Mouse (Mus musculus) ovary, postnatal 10 days (tissue): ENCODE measurements around the gene Parp1.
"Not testable (repeated sequence)": the region's sequence is repeated elsewhere in the genome, so short reads cannot be mapped to it uniquely, and the experiment has no call there.

Source experiments
- DNase-seq: peaks from one replicate; pipeline ENCODE4 v3.0.0; 2022; ENCODE audit warnings: low spot score

Gene Parp1

GRCm38 (mm10) chr1:180561187-180561586, 7.5 kb upstream of the Parp1 start:
- DNase-seq: no peak

DNA sequence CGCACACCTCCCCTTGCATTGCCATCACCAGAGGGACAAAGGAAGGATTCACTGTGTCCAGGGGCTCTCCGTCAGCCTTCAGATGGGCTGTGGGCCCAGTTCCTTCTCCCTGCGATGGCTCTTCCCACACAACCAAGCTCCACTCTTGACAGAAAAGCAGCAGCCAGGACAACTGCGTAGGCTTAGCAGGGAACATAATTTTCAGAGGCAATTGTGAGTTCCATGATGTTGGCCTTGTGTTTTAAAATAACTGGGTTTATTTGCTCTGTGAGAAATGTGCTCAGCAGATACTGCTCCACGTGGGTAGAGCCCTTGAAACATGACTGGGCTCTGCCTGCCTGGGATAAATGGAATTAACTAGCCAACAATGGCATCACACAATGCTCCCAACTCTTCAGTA, 3.8 kb upstream of the Parp1 start:
- no peak for DNase-seq

- no peak for DNase-seq
Observed at GRCm38 (mm10) chr1:180567761-180568160, 963 bp upstream of the Parp1 start.

DNA sequence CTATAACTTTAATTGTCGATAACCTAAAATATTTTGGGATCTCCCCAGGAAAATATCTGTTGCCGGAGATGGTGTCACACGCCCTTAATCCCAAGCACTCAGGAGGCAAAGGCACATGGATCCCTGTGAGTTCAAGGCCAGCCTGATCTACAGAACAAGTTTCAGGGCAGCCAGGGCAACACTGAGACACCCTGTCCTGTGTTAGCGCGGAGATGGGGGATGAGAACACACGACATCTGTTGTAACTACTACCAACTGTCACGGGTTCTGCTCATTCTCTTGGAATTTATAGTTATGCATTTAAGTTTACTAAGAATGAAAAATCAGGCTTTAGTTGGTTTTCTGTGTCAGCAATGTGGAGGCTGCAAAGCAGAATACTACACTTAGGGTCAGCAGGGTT, 476 bp upstream of the Parp1 start:
- no peak for DNase-seq

- no peak for DNase-seq
Observed at GRCm38 (mm10) chr1:180569453-180569852, 729 bp downstream of the Parp1 start.

DNA sequence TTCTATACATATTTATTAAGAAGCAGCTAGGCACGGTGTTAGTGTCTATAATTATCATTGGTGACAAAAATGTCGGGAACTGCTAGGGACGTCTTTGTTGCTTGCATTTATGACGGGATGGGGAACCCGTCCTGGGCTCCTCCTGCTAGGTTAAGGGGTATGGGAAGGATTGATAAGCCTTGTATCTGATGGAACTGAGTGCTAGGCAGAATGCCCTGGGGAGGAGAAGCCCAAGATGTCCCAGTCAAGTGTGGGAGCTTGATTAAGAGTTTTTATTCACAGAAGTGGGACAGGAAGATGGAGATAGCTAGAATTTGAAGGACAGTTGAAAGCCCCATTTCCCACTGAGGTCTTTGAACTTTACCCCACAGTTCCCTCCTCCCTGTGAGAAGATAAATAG, 1.5 kb downstream of the Parp1 start:
- DNase-seq: no peak

DNA sequence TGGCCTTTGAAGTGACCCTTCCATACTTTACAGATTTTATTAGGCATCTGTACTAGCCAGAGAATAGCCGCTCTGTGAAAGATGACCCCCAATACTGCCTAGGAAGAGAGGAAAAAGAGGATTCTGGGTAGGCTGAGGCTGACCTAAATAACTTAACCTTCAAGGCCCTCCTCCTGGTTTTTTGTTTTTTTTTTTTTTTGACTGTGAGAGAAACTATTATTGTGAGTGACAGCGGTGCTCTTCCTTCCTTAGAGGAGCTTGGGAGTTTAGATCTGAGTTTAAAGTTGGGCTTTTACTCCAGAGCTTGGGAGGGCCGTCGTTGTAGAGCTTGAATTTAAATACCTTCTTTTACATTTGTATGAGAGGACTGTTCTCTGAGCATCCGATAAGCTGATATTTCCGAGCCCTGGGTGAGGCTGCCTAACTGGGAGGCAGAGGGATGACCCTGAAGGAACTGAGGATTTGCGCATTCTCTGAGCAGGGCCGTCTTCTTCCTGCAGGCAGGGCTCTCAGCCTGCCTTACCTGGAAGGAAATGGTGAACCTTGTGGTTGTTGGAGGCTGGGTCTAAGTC, 2.4 kb downstream of the Parp1 start:
- DNase-seq: no peak

- not testable (repeated sequence) for DNase-seq
Observed at GRCm38 (mm10) chr1:180571721-180572120, 3.0 kb downstream of the Parp1 start.

DNA sequence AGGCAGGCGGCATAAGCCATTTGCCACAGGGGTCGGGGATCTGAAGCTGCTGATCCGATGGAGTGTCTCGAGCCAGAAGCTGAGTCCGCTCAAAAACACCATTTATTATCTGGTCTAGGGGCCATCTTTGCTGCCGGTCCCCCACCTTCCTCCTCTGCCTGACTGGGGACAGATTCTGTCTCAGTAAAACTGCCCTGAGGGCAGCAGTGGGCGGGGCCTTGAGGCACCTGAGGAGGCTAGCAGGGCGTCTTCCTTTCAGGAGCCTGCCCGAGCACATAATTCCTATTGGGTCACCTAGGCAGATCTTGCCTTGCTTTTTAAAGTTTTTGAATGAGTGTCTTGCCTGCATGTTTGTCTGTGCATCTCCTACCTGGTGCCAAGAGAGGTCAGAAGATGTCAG, 3.4 kb downstream of the Parp1 start:
- DNase-seq: no peak

DNA sequence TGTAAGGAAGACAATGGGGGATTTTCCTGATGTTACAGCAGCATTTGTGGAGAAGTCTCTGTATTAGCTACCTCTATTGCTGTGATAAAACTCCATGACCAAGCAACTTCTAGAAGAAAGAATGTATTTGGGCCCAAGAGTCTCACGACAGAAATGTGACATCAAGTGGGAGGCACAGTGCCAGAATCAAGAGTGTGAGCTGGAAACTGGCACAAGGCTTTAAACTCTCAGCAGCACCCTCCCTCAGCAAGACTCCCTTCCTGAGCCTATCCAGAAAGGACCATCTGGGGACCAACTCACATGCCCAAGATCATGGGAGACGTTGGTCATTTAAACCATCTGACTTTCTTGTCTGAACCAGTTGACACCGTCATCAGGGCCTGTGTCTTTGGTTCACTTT, 7.8 kb downstream of the Parp1 start:
- DNase-seq: no peak

GRCm38 (mm10) chr1:180577837-180578236, 9.1 kb downstream of the Parp1 start:
- no peak for DNase-seq

GRCm38 (mm10) chr1:180587792-180588442, 19.2 kb downstream of the Parp1 start:
- no peak for DNase-seq

DNA sequence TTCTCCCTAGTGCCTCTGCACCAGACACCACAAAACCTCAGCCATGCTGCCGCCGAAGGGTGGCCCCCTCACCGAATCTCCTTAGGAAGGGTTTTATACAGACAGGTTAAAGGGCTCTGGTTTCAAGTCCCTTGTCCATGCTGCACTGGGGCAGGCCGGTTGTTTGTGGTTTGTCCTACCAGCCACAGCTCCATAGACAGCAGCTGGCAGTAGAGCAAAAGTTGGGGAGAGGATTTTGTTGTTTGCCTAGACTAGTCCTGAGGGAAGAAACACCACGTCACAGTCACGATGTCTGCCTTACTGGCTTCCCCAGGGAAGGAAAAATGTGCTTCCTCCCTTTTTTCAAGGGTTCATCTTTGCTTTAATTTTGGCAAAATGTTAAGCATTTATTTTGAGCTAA, 31.9 kb downstream of the Parp1 start:
- DNase-seq: no peak

GRCm38 (mm10) chr1:180601806-180602205, 33.1 kb downstream of the Parp1 start:
- no peak for DNase-seq

GRCm38 (mm10) chr1:180604579-180604978, 35.9 kb downstream of the Parp1 start:
- no peak for DNase-seq

DNA sequence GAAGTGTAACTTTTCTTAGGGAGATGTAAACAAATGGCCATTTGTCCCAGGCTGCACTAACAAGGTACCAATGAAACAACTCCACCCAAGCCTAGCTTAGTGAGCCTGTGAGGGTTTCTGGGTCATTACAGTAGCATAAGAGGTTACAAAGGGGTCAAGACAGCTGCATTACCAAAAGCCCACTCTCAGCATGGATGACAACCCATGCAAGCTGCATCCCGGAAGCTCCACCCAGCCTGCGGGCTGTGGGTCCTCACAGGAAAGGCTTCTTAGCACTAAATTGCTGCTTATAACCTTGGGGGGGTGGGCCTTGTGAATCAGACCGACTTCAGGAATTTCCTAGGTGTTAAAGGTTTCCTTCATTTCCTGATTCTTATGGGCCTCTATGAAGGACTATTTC, 37.4 kb downstream of the Parp1 start:
- DNase-seq: no peak

GRCm38 (mm10) chr1:180606796-180607577, 38.3 kb downstream of the Parp1 start:
- DNase-seq: no peak

DNA sequence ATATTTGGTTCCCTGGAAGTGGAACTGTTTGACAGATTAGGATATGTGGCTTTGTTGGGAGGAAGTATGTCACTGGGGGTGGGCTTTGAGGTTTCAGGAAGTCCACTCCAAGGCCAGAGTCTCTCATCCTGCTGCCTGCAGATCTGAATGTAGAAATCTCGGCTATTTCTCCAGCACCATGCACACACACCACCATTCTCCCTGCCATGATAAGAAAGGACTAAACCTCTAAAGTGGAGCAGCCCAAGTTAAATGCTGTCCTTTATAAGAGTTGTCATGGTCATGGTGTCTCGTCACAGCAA, 38.8 kb downstream of the Parp1 start:
- DNase-seq: no peak

DNA sequence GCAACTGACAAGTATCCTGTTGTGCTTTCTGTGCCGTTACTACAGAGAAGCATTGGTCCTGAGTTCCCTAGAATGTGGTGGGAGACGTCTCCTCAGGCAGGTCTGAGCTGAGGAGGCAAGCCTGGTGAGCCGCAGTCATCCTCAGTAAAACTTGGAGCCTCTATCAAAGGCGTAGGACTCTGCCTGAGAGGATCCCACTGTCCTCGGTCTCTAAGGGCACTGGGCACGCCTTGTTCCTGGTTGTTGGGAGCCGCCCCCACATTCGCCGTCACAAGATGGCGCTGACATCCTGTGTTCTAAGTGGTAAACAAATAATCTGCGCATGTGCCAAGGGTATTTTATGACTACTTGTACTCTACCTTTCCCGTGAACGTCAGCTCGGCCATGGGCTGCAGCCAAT, 43.1 kb downstream of the Parp1 start:
- not testable (repeated sequence) for DNase-seq

DNA sequence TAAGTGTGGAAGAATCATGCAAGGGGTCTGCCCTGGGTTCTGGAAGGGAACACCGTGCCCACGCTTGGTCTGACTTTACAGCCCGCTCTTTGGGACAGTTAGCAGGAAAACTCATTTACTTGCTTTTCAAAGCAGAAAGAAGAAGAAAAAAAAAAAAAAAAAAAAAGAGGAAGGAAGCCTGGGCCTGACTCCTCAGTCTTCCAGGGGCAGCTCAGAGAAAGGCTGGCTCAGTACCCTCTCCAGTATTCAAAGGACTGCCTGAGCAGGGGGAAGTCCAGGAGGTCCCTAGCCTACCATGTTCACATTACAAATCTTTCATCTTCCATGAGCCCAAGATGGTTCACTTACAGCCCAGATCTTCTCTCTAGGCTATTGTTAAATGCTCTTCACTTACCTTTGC, 48.0 kb downstream of the Parp1 start:
- DNase-seq: no peak

GRCm38 (mm10) chr1:180622389-180622788, 53.7 kb downstream of the Parp1 start:
- DNase-seq: no peak

DNA sequence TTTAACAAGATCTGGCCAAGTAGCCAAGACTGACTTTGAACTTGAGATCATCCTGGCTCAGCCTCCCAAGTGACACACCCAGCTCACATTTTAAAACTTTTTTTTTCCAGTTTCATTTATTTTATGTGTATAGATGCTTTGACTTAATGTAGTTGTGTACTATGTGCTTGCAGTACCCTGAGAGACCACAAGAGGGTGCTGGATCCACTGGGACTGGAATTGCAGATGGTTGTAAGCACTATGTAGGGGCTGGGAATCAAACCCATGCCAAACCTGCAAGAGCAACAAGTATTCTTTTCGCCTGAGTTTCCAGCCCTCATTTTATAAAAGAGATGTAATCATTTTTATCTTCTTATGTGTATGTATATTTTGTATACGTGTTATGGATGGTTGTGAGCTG, 55.2 kb downstream of the Parp1 start:
- no peak for DNase-seq

GRCm38 (mm10) chr1:180626141-180626540, 57.4 kb downstream of the Parp1 start:
- no peak for DNase-seq

DNA sequence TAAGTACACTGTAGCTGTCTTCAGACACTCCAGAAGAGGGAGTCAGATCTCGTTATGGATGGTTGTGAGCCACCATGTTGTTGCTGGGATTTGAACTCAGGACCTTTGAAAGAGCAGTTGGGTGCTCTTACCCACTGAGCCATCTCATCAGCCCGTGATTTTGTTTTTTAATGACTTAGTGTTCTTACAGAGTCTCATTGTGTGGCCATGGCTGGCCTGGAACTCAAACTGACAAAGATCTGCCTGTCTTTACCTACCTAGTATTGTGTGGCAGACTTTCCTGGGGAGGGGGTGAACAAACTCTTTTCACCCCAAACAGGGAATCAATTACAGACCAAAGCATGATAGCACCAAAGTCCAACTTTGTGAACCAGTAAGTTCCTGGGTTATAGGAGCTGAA, 69.1 kb downstream of the Parp1 start:
- DNase-seq: not testable (repeated sequence)
